Mouse (Mus musculus) heart, embryonic 14.5 days (tissue): ENCODE measurements at regions not wholly inside any gene's neighbourhood (a gene's known extent, or its start where the extent isn't known, plus 50 kb on each side); places are given as distances from the start of the nearest gene placed in this dataset.
"Not testable (repeated sequence)": the region's sequence is repeated elsewhere in the genome, so short reads cannot be mapped to it uniquely, and the experiment has no call there.

ENCODE experiments used
- ATAC-seq: fragments of 200-750 bp; cut with Nextera tagmentation; 2 replicates; pipeline ENCODE4 v1.8.0; 2017; ENCODE audit warnings: low read depth, moderate TSS enrichment; ENCODE audit not compliant: insufficient number of reproducible peaks, insufficient read depth, low FRiP score
- H3K27ac ChIP-seq, 2 experiments: fragments of 200-500 bp in 1 of 2; fragments of 300-500 bp in 1 of 2; sonication (generic) in 1 of 2; replicated peaks in 1 of 2; 2 replicates each; pipeline ENCODE4 v1.5.1; 2012 to 2014; ENCODE audit warnings: low read depth in 2 of 2, low read length in 2 of 2, control low read depth in 1 of 2, mild to moderate bottlenecking in 1 of 2, mixed read lengths in 1 of 2; ENCODE audit not compliant: control insufficient read depth in 1 of 2, insufficient read depth in 1 of 2
- H3K27me3 ChIP-seq: fragments of 300-500 bp; sonication (generic); 2 replicates; pipeline ENCODE4 v1.6.1; 2014; ENCODE audit warnings: mild to moderate bottlenecking, low read length, control low read depth; ENCODE audit not compliant: control insufficient read depth, insufficient read depth
- H3K36me3 ChIP-seq: fragments of 300-500 bp; sonication (generic); 2 replicates; pipeline ENCODE4 v1.6.1; 2014; ENCODE audit warnings: mild to moderate bottlenecking, control low read depth, low read length, mixed read lengths; ENCODE audit not compliant: control insufficient read depth, insufficient read depth
- H3K4me1 ChIP-seq, 2 experiments: fragments of 200-500 bp in 1 of 2; fragments of 300-500 bp in 1 of 2; sonication (generic) in 1 of 2; 2 replicates each; pipeline ENCODE4 v1.6.1; 2012 to 2014; ENCODE audit warnings: low read length in 2 of 2, control low read depth in 1 of 2, mixed read lengths in 1 of 2; ENCODE audit not compliant: control insufficient read depth in 2 of 2, insufficient read depth in 2 of 2
- H3K4me2 ChIP-seq: fragments of 300-500 bp; sonication (generic); 2 replicates; pipeline ENCODE4 v1.6.1; 2014; ENCODE audit warnings: mild to moderate bottlenecking, low read length
- H3K4me3 ChIP-seq, 2 experiments: fragments of 200-500 bp in 1 of 2; fragments of 300-500 bp in 1 of 2; sonication (generic) in 1 of 2; 2 replicates each; pipeline ENCODE4 v1.5.1; 2012 to 2014; ENCODE audit warnings: low read length in 2 of 2, mild to moderate bottlenecking in 2 of 2, control low read depth in 1 of 2, low read depth in 1 of 2, moderate library complexity in 1 of 2; ENCODE audit not compliant: control insufficient read depth in 1 of 2, insufficient read depth in 1 of 2
- H3K9ac ChIP-seq: fragments of 300-500 bp; sonication (generic); 2 replicates; pipeline ENCODE4 v1.6.1; 2014; ENCODE audit warnings: mild to moderate bottlenecking, low read length
- H3K9me3 ChIP-seq: fragments of 300-500 bp; sonication (generic); 2 replicates; pipeline ENCODE4 v1.6.1; 2016; ENCODE audit warnings: low read length, control low read depth; ENCODE audit not compliant: control insufficient read depth
- WGBS: fragments of 180-500 bp; shearing (Covaris S2); extraction: QIAGEN DNeasy Blood & Tissue Kit; methylation state at CpG from one replicate; pipeline ENCODE4 v1.1.7; 2014; 5-methylcytosine and 5-hydroxymethylcytosine counted together

- H3K4me2 ChIP-seq, result no peak overlapping the region
- H3K9ac ChIP-seq, result no peak overlapping the region
- 64% methylated on average over 17 of the region's 17 CpGs for WGBS
- H3K4me3 ChIP-seq, result no peak overlapping the region
- H3K4me1 ChIP-seq, result no peaks in the 10 kb centered on the region
- no peaks in the 10 kb centered on the region for H3K9me3 ChIP-seq
- no peak for ATAC-seq
- H3K27me3 ChIP-seq, result no peaks in the 10 kb centered on the region
- H3K36me3 ChIP-seq, result no peaks in the 10 kb centered on the region
- H3K27ac ChIP-seq, result no peak overlapping the region
Measured at GRCm38 (mm10) chr8:109311484-109312210, 182.2 kb upstream of the Pmfbp1 start.

GRCm38 (mm10) chr8:109312731-109313130 is 181.1 kb upstream of the Pmfbp1 start:
- Histone ChIP-seq H3K4me2 (no peak overlapping the region), H3K36me3 (no peaks in the 10 kb centered on the region), H3K4me3 (no peak overlapping the region), H3K9me3 (no peaks in the 10 kb centered on the region), H3K27ac (no peak overlapping the region), H3K9ac (no peak overlapping the region), H3K27me3 (no peaks in the 10 kb centered on the region), H3K4me1 (no peaks in the 10 kb centered on the region)
- WGBS, result 20% methylated on average over 8 of the region's 8 CpGs
- ATAC-seq, result no peak

- H3K4me1 ChIP-seq, result no peaks in the 10 kb centered on the region
- no peak for ATAC-seq
Measured at GRCm38 (mm10) chr8:109320955-109321354, 172.9 kb upstream of the Pmfbp1 start.

GRCm38 (mm10) chr8:109323351-109323750 is 170.5 kb upstream of the Pmfbp1 start:
- Histone ChIP-seq H3K4me1 (no peaks in the 10 kb centered on the region), H3K4me2 (no peak overlapping the region), H3K36me3 (no peaks in the 10 kb centered on the region), H3K9ac (no peak overlapping the region), H3K27ac (no peak overlapping the region), H3K27me3 (no peaks in the 10 kb centered on the region), H3K4me3 (no peak overlapping the region), H3K9me3 (no peaks in the 10 kb centered on the region)
- ATAC-seq, result no peak
- WGBS, result 90% methylated on average over 2 of the region's 2 CpGs

More at GRCm38 (mm10) chr8:109320955-109321354, 172.9 kb upstream of the Pmfbp1 start:
- H3K4me3 ChIP-seq, result no peak overlapping the region
- H3K27ac ChIP-seq, result no peak overlapping the region
- 81% methylated on average over 11 of the region's 11 CpGs for WGBS
- no peaks in the 10 kb centered on the region for H3K27me3 ChIP-seq
- H3K9ac ChIP-seq, result no peak overlapping the region
- H3K4me2 ChIP-seq, result no peak overlapping the region
- no peaks in the 10 kb centered on the region for H3K9me3 ChIP-seq
- no peaks in the 10 kb centered on the region for H3K36me3 ChIP-seq

GRCm38 (mm10) chr8:109324241-109324640 is 169.6 kb upstream of the Pmfbp1 start:
- WGBS, result 87% methylated on average over 9 of the region's 9 CpGs
- Histone ChIP-seq H3K9ac (no peak overlapping the region), H3K36me3 (no peaks in the 10 kb centered on the region), H3K27ac (no peak overlapping the region), H3K9me3 (no peaks in the 10 kb centered on the region), H3K4me3 (no peak overlapping the region), H3K4me1 (no peaks in the 10 kb centered on the region), H3K4me2 (no peak overlapping the region), H3K27me3 (no peaks in the 10 kb centered on the region)
- ATAC-seq, result no peak

- Histone ChIP-seq H3K9ac (no peak overlapping the region), H3K27me3 (no peaks in the 10 kb centered on the region), H3K9me3 (no peaks in the 10 kb centered on the region), H3K27ac (no peak overlapping the region), H3K4me3 (no peak overlapping the region), H3K4me2 (no peak overlapping the region), H3K4me1 (no peaks in the 10 kb centered on the region), H3K36me3 (no peaks in the 10 kb centered on the region)
- ATAC-seq, result no peak
- WGBS, result 78% methylated on average over 7 of the region's 7 CpGs
Measured at GRCm38 (mm10) chr8:109336203-109336602, 157.6 kb upstream of the Pmfbp1 start.

GRCm38 (mm10) chr8:109338220-109338835 is 155.5 kb upstream of the Pmfbp1 start:
- H3K9me3 ChIP-seq, result no peaks in the 10 kb centered on the region
- no peak for ATAC-seq
- no peaks in the 10 kb centered on the region for H3K4me1 ChIP-seq
- H3K27ac ChIP-seq, result no peak overlapping the region
- H3K36me3 ChIP-seq, result no peaks in the 10 kb centered on the region
- WGBS, result 84% methylated on average over 14 of the region's 14 CpGs
- H3K4me3 ChIP-seq, result no peak overlapping the region
- no peak overlapping the region for H3K9ac ChIP-seq
- H3K27me3 ChIP-seq, result no peaks in the 10 kb centered on the region
- no peak overlapping the region for H3K4me2 ChIP-seq

- 87% methylated on average over 21 of the region's 21 CpGs for WGBS
- H3K27me3 ChIP-seq, result not testable (repeated sequence)
Measured at GRCm38 (mm10) chr8:109340647-109341046, 153.2 kb upstream of the Pmfbp1 start.

More at GRCm38 (mm10) chr8:109340647-109341046, 153.2 kb upstream of the Pmfbp1 start:
- not testable (repeated sequence) for H3K4me2 ChIP-seq, H3K4me3 ChIP-seq, H3K27ac ChIP-seq, ATAC-seq, H3K9ac ChIP-seq, H3K4me1 ChIP-seq, H3K36me3 ChIP-seq, H3K9me3 ChIP-seq
